Mouse (Mus musculus) gastrocnemius, adult 2 months (tissue): ENCODE measurements around the gene Wnt9b. TPM values are rescaled to one million over a fixed set of nuclear protein-coding genes. Genes with fewer than 3 reads are reported as not detected.

Experiments
- DNase-seq: peaks from one replicate; pipeline ENCODE4 v3.0.0; 2022
- H3K27ac ChIP-seq: fragments of 200-600 bp; 2 replicates; pipeline ENCODE4 v1.8.1; 2022; ENCODE audit warnings: mild to moderate bottlenecking
- H3K4me3 ChIP-seq: fragments of 200-600 bp; 2 replicates; pipeline ENCODE4 v1.8.1; 2022; ENCODE audit warnings: mild to moderate bottlenecking, moderate library complexity
- CTCF ChIP-seq: fragments of 200-600 bp; IDR thresholded peaks from 2 replicates; pipeline ENCODE4 v1.8.1; 2022; ENCODE audit warnings: antibody characterized with exemption, mild to moderate bottlenecking, moderate library complexity
- intact Hi-C: fragments of 180-260 bp; cut with DNase I; formaldehyde crosslinking; loops from one replicate; pipeline ENCODE4 v1.15.1; 2025
- total RNA-seq, 2 experiments: library from RNA; stranded (reverse); gene quantifications; 2 replicates each; pipeline ENCODE4 v1.2.3; 2021

Gene Wnt9b
- total RNA-seq, 2 experiments from 2014 or later: 0.05 to 0.06 TPM

DNA sequence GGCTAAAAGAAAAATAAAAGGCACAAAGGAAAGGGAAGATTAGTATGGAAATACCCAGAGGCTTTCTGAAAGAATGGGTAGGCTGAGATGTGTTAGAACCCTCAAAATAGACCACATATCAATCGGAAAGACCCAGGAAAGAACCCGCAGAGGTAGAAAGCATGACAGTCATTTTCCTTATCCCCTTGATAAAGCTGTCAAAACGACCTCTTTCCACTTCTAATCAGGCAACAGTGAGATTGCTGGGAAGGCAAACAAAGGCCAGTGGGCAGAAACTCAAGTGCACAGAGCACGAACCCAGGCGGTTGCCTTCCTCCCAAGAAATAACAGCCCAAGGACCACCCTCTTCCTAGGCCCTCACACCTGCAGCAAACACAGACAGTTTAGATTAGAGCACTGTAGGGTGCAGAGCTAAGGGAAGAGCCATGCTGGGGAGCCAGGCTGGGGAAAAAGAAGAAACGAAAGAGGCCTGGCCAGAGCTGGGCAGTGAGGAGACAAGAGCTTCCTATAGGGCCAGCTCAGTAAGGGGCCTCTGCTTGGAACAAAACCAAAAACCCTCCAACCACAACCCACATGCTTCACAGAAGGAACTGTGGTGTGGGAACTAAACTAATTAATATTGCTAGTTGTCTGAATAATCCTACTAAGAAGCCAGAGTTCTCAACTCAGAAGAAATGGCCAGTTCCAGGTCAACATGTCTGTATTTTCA is 61.2 kb downstream of the Wnt9b start:
- Histone ChIP-seq H3K4me3 (no peak overlapping the region), H3K27ac (no peak overlapping the region)
- intact Hi-C loops: no loop called here
- no peak for DNase-seq
- TF ChIP-seq CTCF: no peak

DNA sequence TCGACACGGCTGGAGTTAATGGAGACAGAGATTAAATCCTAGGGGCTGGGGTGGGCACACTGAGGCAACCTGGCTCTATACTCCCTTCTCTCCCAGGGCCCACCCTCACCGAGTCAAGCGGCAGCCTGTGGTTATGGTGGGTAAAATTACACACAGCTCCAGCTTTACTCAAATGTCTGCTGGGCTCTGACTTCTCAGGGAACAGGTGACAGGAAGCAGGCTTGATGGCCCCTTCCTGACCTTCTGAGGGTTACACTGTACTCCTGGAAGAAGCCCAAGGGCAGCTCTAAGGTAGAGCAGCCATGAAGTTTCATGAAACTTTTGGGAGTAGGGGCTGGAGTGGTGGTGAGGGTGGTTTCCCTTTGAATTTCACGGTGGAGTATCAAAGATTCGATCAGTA is 62.9 kb downstream of the Wnt9b start:
- DNase-seq: no peak
- TF ChIP-seq CTCF: no peak
- H3K4me3 ChIP-seq: no peak overlapping the region
- intact Hi-C loops: no loop called here
- H3K27ac ChIP-seq: peak overlapping the region; percentile 12; the same call in 1 of the 2 replicates

DNA sequence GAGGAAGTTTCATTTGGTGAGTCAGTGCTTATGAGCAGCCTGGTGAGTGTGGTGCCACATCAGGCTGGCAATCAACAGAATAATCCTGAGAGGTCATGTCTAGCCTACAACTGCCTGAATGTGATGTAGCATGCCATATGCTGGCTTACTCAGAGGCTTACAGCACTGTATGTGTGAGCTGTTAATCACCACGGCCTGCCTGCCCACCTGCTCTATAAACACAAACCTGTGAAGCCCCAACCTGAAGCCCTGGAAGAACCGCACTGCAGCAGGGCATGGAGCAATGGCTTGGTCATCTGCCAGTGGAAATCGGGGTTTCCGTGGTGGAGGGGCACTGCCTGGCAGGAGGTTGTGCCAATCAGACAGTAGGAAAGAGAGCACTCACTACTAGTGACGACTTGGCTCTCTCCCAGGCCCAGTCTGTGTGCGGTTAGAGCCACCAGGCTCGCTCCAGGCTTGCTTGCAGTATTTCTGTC is 64.3 kb downstream of the Wnt9b start:
- Histone ChIP-seq H3K27ac (no peak overlapping the region), H3K4me3 (no peak overlapping the region)
- DNase-seq: no peak
- no peak for TF ChIP-seq CTCF
- intact Hi-C loops: no loop called here

DNA sequence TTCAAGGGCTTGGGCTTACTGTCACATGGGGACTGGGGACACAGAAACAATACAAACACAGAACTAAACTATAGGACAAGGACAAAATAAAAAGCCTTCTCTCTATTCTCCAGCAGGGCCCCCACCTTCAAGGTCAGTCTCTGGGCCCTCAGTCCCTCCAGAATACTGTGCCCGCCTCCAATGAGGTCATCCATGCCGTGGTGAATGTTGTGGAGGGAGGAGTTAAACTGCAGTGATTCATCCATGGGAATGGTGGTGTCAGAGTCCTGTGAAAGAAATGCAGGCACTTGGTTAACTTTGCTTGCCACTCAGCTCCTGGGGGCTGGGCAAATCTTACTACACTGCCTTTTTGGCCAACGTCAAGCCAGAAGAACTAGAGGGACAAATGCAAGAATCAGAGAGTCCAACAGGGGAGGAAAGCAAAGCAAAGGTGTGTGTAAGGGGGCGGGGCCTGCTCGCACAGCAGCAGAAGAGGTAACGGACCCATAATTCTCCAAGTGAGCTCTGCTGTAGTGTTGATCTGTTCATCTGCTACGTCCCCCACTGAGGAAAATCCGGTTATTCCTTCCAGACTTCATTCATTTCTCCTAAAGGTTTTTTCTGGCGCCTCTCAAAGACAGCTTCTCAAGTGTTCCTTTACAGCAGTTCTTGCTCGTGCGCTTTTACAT is 65.8 kb downstream of the Wnt9b start:
- TF ChIP-seq CTCF: no peak
- H3K27ac ChIP-seq: no peak overlapping the region
- intact Hi-C loops: no loop called here
- H3K4me3 ChIP-seq: no peak overlapping the region
- no peak for DNase-seq

Other genes with a start within 250 kb of the Wnt9b start
- not detected for gene Lrrc37a, start 245.2 kb downstream of the Wnt9b start, total RNA-seq
- gene Gm884, start 128.7 kb downstream of the Wnt9b start, total RNA-seq: not detected
- not detected for gene Lyzl6, start 110.9 kb downstream of the Wnt9b start, total RNA-seq
- gene Rprml, start 100.3 kb downstream of the Wnt9b start, total RNA-seq: not detected
- gene Gosr2, start 51.9 kb downstream of the Wnt9b start, total RNA-seq: 10 to 100 TPM; 38.3 to 40.1 TPM
- under 1 TPM in 1 of 2 experiments, not detected in 1; 0.08 TPM for gene Wnt3, start 24.3 kb upstream of the Wnt9b start, total RNA-seq
- 10 to 100 TPM; 20.0 to 24.6 TPM for gene Nsf, start 204.2 kb upstream of the Wnt9b start, total RNA-seq
- gene Arf2, start 216.9 kb upstream of the Wnt9b start, total RNA-seq: 10 to 100 TPM; 14.3 to 23.3 TPM